Mouse (Mus musculus) heart, postnatal 36 days (tissue): ENCODE results near the gene Lrp4. TPM values are rescaled to one million over a fixed set of nuclear protein-coding genes. Genes with fewer than 3 reads are reported as not detected.

Source experiments
- DNase-seq, 2 experiments: peaks; one replicate each; pipeline ENCODE4 v3.0.0; 2021 to 2022
- intact Hi-C: fragments of 180-260 bp; cut with DNase I; formaldehyde crosslinking; loops from one replicate; pipeline ENCODE4 v1.15.1; 2025
- total RNA-seq, 2 experiments: library from RNA; stranded (reverse); gene quantifications; 2 replicates each; pipeline ENCODE4 v1.2.3; 2021

The Lrp4 gene
- 10 to 100 TPM; 10.6 to 11.5 TPM for total RNA-seq

DNA sequence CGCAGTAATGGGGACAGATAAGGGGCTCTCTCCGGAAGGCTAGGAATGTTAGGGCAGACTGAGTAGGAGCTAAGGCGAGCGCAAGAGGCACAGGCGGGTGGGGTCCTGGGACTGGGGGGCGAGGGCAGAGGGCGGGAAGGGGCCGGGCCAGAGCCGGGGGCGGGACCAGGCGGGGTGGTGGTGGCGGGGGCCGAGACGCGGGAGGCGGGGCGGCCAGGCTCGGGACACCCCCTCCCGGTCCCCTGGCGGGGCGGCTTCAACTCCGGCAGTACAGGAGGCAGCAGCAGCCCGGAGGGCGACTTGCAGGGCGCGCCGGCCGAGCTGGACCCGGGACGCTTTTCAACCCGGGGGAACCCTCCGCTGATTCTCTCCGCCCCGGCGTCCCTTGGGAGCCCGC lies at the start of gene Lrp4:
Gene Lrp4 (plus strand): TSS at position 253 of the 397 bp plus-strand sequence.
- intact Hi-C loops = no loop called here
- DNase-seq = peak; percentile 69 to 72

DNA sequence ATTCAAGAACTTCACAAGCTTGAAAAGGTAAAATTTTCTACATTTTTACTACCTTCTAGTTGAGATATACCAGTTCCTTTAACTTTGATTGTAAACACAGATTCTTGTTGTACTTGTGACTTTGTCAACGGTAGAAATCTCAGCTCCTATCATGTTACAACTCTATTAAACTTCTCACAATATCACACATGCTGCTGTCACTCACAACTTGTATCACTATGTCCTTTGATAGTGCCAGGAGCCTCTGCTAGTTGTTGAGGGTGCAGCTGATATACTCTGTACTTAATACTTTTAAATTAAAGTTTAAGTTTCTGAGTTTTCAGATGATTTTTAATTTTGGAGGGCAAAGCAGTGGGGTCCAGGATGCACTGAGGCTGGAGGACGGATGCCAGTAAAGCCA lies 49.3 kb upstream of the Lrp4 start:
- intact Hi-C loops = no loop called here
- no peak for DNase-seq

DNA sequence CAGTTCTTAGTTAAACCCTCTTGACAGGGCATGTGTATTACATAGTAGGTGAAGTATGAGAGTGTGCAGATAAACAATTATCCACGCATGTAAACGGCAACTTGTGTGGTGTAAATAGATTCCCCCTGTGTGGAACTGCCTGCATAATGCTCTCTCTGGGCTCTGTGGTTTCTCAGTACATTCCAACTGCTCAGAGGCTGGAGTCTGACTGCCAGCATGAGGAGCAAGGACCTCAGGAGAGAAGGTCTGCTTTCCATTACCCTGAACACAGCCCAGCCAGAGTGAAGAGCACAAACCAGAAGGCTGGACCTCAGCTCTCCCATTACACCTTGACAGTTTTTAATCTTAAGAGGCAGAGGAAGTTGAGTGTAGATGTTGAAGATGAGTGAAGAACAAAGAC lies 45.8 kb upstream of the Lrp4 start:
- intact Hi-C loops = no loop called here
- no peak for DNase-seq

DNA sequence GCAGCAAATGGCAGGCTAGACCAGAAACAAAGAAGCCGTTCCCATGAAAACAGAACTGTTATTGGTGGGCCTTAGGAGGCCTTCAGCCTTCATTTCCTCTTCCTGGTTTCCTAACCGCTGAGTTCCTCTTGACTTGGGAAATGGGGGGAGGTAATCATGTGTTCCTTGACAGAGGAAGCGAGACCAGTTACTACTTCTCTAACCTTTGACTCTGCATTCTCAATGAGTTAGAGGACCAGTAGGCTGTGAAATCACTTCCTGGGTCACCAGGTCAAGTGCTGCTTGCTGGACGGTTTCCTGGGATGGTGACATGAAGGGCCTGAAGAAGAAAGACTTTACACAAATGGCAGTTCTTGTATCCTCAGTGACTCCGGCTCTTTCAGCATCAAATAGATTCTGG lies 45.0 kb upstream of the Lrp4 start:
- intact Hi-C loops = no loop called here
- no peak for DNase-seq

DNA sequence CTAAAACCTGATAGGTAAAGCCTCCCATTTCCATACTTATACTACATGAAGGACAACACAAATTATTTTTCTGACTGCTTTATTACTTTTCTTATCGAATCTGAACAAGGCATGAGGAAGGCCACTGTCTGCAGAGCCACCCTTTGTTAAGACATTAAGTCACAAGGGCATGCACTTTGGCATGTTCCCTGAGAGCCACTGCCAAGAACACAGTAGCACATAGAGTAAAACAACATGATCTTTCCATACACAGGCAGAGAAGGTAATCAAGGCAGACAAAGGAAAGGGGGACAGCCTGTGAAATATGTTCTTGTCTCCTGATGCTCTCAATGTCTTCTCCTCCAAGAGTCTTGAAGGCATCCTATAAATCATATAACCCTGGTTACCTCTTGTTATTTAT lies 43.5 kb upstream of the Lrp4 start:
- peak in 1 of 2 experiments; percentile 13 for DNase-seq
- intact Hi-C loops = no loop called here

DNA sequence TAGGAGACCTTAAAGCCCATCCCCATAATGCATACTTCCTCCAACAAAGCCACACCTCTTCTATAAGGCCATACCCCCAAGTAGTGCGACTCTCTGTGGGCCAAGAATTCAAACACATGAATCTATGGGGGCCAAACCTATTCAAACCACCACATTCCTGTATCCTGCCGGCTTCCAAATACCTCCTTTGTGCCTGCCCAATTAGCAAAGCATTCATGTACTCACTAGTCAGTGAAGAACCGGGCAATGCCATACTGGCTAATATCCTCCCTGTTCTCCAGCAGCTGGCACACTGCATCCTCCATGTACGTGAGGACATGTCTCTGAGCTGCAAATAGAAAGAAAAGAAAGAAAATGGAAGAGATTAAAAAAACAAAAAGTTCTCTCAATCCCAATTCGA lies 35.7 kb upstream of the Lrp4 start:
- no peak for DNase-seq
- intact Hi-C loops = no loop called here

DNA sequence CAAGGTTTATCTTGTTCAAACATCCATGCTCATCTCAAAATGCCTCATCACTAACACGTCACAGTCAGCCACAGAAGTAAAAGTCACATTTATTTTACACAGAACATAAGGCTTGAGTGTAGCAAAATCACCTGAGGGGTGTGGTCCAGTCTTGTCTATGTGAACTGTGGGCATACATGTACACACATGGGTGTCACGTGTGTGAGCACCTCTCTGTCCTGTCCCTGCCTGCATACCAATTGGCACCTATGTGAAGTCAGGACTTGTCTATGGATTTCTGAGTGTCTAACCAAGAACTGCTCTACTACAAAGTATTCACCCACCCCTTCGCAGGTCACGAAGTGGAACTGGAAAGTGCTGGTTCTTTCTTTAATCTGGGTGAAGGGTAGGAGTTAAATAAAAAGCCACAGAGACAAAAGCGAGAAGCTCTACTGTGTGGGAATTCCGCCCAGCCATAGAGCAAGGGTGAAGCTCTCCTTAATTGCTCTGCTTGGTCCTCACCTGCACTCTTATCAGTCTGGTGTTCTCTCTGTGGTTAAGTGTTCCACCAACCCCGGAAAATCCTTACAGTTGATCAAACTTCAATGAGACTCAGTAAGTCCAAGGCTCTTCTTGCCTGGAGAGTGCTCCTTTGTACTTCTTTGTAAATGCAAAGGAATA lies 33.1 kb upstream of the Lrp4 start:
- no peak for DNase-seq
- intact Hi-C loops = no loop called here

DNA sequence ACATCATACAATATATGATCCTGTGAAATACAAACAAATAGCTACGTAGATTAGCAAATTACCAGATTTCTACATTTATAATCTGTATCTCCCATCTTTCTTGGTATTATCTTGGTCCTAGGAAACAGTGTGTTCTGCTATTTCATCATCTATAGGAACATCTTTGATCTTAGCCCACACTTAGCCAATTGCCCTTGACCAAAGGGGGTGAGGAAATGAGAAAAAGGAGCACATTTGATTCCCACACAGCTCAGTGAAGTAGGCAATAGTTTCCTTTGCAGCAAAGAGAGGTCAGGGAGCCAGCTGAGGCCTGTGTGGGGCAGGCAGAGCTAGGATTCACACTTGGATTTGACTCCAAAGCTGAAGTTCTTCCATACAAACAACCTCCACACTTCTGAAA lies 31.0 kb upstream of the Lrp4 start:
- intact Hi-C loops = no loop called here
- no peak for DNase-seq

DNA sequence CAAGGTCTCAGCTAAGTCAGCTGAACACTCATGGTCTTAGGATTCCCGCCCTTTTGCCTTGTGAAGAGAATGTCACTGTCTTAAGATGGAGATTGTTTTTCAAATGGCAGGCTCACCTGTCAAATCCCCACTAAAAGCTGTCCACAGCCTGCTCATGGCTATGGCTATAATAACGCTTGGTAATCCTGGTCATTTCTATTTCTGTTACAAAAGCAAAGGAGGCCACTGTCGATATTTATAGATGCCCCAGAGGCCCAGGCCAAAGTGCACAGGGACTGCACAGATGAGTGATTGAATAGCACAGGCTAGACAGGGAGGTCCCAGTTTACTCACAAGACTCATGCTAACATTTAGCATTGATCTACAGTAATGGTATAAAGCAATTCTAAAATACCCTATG lies 28.2 kb upstream of the Lrp4 start:
- no peak for DNase-seq

DNA sequence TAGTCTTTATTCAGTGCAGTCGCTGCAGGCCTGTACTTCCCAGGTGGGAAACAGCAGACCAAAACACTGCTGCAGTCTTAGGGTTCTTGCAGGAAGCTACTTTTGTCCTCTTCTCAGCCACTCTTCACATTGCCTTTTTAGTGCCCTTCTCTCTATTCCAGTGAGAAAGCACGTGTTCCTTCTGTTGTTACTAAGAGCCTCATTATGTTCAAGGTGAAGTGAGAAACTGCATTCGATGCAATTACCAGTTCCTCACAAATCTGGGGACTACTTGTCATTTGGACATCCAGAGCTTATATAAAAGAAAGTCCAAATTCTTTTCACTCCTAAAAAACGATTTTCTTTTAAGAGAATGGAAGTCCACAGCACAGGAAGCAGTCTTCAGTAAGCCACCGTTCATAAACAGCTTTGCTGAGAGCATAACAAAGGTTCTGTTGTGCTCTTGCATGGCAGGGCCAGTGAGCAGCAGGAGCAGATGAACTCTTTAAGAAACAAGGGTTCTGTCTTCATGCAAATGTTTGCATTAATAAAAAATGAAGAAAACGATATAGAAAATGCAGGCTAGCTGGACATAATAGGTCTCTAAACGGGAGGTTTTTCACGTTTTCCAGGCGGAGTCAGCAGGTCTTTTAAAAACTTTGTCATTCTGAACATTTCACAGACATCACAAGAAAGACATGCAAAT lies 27.3 kb upstream of the Lrp4 start:
- no peak for DNase-seq

More for the DNA sequence above, 28.2 kb upstream of the Lrp4 start:
- intact Hi-C loops = no loop called here

DNA sequence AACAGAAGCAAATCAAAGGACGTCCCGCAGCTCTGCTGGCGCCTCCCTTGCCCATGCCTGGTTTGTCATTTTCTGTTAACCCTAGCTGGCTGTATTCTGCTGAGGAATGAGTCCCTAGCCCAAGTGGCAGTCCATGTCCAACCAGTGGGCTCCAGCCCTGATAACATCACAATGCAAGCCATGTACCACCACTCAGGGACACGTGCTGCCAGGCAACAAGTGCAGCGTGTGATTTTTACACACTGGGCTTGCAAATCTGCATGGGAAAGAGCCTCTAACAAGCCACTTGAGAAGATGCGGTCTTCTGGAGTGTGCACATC lies 26.8 kb upstream of the Lrp4 start:
- no peak for DNase-seq

More for the DNA sequence above, 27.3 kb upstream of the Lrp4 start:
- intact Hi-C loops = no loop called here

DNA sequence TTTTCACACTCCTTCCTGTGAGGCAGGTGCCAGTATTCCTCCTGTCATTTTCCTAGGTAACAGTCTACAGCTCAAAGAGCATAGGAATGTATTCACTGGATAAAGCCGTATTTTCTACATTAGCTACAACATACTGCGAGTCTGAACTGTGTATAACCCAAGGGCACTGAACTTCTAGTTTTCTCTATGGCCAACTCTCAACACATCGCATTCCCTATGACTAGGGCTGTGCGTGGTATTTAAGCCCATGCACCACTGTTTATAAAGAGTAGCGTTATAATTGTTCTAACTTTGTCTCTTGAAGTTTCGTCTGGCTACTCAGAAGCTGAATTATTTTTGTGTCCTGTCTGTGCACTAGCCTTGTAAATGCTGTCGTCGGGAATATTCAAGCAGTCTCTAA lies 20.6 kb upstream of the Lrp4 start:
- intact Hi-C loops = no loop called here
- no peak for DNase-seq

More for the DNA sequence above, 26.8 kb upstream of the Lrp4 start:
- intact Hi-C loops = no loop called here

DNA sequence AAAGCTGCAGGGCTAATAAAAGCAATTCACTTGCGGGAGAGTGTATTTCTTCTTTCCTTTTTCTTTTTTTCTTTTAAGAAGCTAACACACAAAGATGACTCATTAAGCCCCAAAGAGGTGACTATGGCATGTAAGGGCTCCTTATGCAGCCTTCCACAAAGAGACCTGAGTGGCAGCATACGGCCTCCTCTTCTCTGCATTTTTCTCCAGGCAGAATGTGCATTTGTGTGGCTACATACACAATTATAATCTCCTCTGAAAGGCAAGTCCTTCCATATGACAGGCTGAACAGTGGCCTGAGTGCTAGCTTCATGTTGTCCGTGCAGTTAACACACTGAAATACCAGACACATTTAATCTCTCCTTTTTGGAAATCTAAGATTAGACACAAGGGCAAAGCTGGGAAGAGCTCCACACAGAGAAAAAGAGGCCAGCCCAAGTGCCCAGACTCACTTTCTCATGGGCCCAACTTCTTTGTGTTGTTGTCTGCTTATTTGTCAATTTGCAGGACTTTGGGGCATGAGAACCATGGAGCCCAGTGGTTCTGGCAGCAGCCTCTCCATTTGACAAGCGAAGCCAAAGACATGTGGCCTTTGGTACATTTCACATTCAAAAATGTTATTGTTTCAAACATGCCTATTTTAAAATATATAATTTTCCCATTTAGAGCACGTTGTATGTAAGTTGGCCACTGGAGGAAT lies 20.0 kb upstream of the Lrp4 start:
- no peak for DNase-seq
- intact Hi-C loops = no loop called here

DNA sequence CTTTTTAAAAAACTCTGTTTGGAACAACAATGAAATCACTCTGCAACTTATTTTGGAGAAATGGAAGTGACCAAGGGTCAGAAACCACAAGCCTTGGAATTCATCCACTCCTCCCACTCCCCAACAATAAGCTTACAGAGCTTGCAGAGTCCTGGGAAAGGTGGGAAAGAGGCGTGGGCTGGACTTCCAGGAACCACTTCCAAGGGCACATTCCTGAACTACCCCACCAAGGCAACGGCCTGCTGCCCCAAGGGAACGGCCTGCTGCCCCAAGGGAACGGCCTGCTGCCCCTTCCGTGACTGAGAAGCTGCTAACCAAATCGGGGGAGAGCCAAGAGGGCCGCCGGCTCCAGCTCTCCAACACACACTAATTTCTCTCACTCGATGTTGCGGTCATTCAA lies 18.0 kb upstream of the Lrp4 start:
- DNase-seq = no peak
- intact Hi-C loops = no loop called here

DNA sequence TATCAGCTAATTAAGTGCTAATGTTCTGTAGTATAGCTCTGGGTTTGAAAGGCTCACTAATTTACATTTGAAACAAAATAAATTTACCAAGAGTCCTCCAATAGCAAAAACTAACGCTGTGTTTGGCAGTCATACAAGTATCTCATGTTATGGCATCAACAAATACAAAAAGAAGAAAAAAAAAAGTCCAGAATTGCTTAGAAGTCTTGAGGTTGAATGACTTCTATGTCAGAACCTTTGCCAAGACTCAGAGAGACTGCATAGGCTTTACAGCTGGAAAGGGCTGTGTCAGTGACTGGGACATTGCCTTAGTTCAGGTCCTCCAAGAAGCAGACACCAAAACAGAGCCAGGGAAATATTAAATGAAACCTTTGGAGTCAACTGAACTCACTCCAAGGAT lies 17.4 kb upstream of the Lrp4 start:
- no peak for DNase-seq
- intact Hi-C loops = no loop called here

DNA sequence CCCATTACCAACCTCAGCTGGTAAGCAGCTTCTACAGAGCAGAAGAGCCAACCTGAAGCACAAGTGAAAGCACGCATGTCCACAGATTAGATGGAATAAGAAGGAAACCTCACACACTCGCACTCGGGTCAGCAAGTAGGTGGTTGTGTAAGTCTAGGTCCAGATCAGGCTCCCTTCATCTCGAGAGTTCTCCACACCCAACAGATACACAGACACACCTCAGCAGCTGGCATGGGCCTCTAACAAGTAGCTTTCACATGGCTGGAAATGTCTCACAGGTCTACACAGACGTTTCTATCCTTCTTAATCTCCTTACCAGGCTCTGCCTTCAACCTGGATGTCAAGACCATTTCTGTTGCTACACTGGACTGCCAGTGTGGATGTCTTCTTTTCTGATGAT lies 16.6 kb upstream of the Lrp4 start:
- DNase-seq = no peak
- intact Hi-C loops = no loop called here

DNA sequence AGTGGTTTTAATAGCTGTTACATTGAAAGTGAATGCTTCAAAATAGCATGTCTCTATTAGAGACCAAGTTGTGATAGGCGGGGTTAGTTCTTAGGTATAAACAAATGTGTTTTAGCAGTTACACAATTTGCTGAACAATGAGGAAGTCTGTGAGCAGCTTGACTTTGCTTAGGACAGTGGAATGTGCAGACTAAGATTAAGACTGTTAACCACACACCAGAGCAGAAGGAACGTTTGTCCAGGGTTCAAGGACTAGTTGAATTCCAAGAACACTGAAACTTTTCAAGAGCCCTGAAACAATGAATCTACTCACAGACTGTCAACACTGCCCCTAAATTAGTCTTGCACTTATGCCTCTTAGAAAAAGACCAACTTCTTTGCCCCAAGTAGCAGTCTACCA lies 15.6 kb upstream of the Lrp4 start:
- no peak for DNase-seq
- intact Hi-C loops = no loop called here

DNA sequence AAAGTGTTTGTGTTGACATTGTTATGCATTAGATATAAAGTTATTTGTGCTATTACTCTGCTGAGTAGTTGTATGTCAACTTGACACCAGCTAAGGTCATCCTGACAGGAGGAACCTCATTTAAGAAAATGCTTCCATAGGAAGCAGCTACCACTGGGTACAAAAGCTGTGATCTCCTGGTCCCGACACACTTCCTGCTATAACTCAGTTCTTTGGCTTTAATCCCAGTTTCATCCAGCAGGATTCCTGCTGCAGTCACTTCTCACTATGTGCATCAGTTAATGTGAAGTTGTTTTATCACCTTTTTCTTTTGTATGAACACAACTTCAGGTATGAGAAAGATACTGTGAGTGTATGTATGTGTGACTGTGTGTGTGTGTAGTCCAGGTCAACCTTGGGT lies 15.1 kb upstream of the Lrp4 start:
- DNase-seq = no peak
- intact Hi-C loops = no loop called here

DNA sequence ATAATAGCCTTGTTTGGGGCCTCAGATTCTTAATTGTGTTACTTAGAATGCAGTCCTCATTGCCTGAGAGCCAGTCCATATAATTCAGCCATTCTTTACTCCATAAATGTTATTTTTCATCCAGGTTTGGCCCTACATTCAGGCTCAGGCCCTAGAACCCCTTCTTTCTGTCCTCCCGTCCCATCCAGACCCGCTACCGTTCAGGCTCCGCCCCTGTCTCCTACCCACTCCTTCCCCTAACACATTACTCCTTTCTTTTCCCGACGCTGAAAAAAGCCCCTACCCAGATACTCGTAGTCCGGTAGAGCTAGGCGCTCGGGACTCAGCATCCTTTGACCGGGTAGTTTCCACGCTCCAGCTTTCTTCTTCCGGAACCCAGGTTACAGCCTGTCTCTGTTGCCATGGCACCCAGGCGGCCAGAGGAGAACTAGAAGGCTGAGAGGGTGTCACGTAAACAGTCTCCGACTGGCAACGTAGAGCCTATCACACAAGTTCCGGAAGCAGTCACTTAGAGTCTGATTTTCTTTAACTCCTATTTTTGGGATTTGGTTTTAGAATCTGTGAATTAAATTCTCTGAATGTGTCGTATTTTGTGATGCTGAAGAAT lies 12.9 kb upstream of the Lrp4 start, which contains the start of gene 1110051M20Rik:
Gene 1110051M20Rik (minus strand): TSS at position 419 of the 607 bp plus-strand sequence.
- DNase-seq = peak; percentile 82 to 83
- intact Hi-C loops = no loop called here

DNA sequence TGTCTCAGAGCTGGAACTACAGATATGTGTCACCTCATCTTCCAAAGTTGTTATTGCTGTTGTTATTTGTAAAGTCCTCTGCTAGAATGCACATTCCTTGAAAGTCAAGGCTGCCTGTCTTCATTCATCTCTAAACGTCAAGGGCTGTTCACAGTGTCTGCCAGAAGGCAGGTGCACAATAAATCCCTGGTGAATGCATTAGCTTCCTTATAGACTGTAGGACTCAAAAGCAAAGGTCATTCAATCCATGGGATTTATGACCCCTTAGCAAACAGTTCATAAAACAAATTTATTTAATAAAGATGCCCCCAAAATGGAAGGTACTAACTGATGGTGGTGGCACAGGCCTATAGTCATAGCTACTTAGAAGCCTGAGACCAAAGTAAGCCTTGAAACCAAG lies 7.6 kb upstream of the Lrp4 start:
- intact Hi-C loops = no loop called here
- no peak for DNase-seq

DNA sequence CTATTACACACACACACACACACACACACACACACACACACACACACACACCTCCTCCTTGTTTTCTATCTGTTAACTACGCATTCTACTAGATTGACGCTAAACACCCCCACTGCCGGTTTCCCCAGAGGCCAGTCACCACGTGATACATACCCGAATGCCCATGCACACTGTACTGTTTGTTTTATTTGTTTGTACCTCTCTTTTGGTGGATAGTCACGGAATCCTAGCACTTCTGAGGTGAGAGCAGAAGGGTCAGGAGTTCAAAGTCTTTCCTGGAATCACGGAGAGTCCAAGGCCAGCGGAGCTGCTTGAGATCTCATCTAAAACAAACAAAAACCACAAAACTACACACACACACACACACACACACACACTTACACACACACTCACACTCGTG lies 7.0 kb upstream of the Lrp4 start:
- no peak for DNase-seq
- intact Hi-C loops = no loop called here

DNA sequence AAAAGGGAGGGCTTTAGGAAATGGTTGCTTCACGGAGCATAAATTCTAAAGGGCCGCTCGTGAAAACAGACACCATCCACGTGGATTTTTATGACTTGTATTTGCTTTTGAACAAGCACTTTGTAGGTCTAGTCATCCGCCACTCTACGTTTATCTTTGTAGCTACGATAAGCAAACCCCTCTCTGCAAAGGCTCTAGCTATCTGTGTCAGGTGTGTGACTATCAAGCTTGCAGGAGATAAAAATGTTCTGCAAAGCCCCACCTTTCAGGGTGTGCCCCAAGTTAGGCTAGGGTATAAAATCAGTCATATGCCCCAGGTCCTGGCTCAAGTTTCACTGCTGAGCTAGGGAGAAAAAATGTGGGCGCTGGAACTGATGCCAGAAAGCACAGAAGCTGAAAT lies 4.7 kb upstream of the Lrp4 start:
- intact Hi-C loops = no loop called here
- no peak for DNase-seq
